Mouse (Mus musculus): ENCODE data around the gene Lama1.

DNA sequence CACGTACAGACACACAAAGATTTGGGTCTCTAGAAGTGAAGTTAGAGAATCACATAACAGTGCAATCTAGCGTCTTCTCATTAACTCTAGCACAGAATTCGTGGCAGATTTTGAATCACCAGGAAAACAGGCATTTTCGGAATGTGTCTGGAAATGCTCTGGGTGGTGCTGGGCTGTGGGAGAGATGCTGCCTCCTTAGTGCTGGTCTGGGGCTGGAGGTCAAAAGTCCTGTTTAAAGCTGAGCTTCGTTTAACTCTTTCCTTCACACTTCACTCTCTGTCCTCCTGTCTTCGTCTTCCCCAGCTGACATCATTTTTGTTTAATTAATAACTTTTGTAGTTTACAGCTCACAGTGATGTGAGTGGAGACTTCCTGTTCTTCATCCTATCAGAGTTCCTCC is 38.7 kb downstream of the Lama1 start:
- TF ChIP-seq CTCF (IDR thresholded peaks at IDR 0.05; ENCODE audit: control insufficient read depth, insufficient read depth, low read length) (no peak), POLR2A (IDR thresholded peaks at IDR 0.05; ENCODE audit: borderline replicate concordance, control insufficient read depth, low read depth, low read length) (no peak)
